34 mouse cellular contexts compared by ENCODE assay signal in genomic region chr1:161365006-161365405, GRCm38 (mm10). TPM values are rescaled to one million over a fixed set of nuclear protein-coding genes. Genes with fewer than 3 reads are reported as not detected.
"Had no signal": no experiment of that assay in that cellular context is flagged by ENCODE, and none has a peak within 500 bp of the region (broad histone marks: within the 10 kb centered on the region; RNA-seq: fewer than 3 reads in every experiment).

No protein-coding gene starts in this region.

- H3K9me3 ChIP-seq: hindbrain, embryonic 12.5 days; intestine, embryonic 15.5 days; limb, embryonic 10.5 days; limb, embryonic 12.5 days had no signal

- H3K27ac ChIP-seq: heart, adult 2 months; hindbrain, embryonic 10.5 days; hindbrain, embryonic 12.5 days; hindbrain, embryonic 14.5 days; intestine, embryonic 15.5 days; layer of hippocampus, adult 2 months; left cerebral cortex, adult 2 months; limb, embryonic 10.5 days; limb, embryonic 12.5 days had no signal

- H3K9ac ChIP-seq: heart, embryonic 12.5 days; hindbrain, embryonic 12.5 days; hindbrain, embryonic 14.5 days; intestine, embryonic 15.5 days; limb, embryonic 12.5 days had no signal

- H3K4me3 ChIP-seq: heart, adult 2 months; heart, embryonic 12.5 days; hindbrain, embryonic 10.5 days; hindbrain, embryonic 12.5 days; intestine, embryonic 15.5 days; layer of hippocampus, adult 2 months; left cerebral cortex, adult 2 months; limb, embryonic 10.5 days; limb, embryonic 12.5 days had no signal

- H3K4me2 ChIP-seq: heart, embryonic 12.5 days; hindbrain, embryonic 12.5 days; hindbrain, embryonic 14.5 days; intestine, embryonic 15.5 days; limb, embryonic 12.5 days; liver, embryonic 11.5 days had no signal

- H3K4me1 ChIP-seq: heart, embryonic 12.5 days; hindbrain, embryonic 10.5 days; hindbrain, embryonic 12.5 days; intestine, embryonic 15.5 days; limb, embryonic 10.5 days; limb, embryonic 12.5 days had no signal

- DNase-seq: gastrocnemius, postnatal 14 days; gastrocnemius, postnatal 36 days; heart, adult 11 months; heart, adult 2 months; heart, postnatal 10 days; heart, postnatal 4 days; kidney, adult 18-20 months; kidney, adult 8-10 months; kidney, postnatal 10 days; kidney, postnatal 25 days; kidney, postnatal 4 days; liver had no signal

- H3K36me3 ChIP-seq: heart, embryonic 12.5 days; hindbrain, embryonic 10.5 days; hindbrain, embryonic 12.5 days; intestine, embryonic 15.5 days; limb, embryonic 10.5 days; limb, embryonic 12.5 days had no signal

- H3K27me3 ChIP-seq: heart, embryonic 12.5 days; hindbrain, embryonic 12.5 days; intestine, embryonic 15.5 days; limb, embryonic 12.5 days had no signal

- ATAC-seq: hindbrain, embryonic 16.5 days; inflammation-experienced regulatory T-cells, adult 6 months; intestine, embryonic 15.5 days; intestine, postnatal 0 days had no signal

RNA-seq across cellular contexts. Expression of gene Tnfsf4, which starts 30.2 kb away (rescaled TPM):
- total RNA-seq: gastrocnemius, adult 18-20 months; gastrocnemius, adult 8-10 months; gastrocnemius, postnatal 14 days; gastrocnemius, postnatal 36 days; heart, adult 2 months; heart, postnatal 10 days; heart, postnatal 25 days; layer of hippocampus, adult 2 months; layer of hippocampus, postnatal 10 days; layer of hippocampus, postnatal 25 days; left cerebral cortex, adult 2 months; left cerebral cortex, postnatal 14 days; left cerebral cortex, postnatal 36 days had no signal
- polyA plus RNA-seq: heart, adult 2 months; heart, embryonic 12.5 days; heart, embryonic 14.5 days; hindbrain, embryonic 10.5 days; hindbrain, embryonic 12.5 days; hindbrain, embryonic 16.5 days; intestine, embryonic 15.5 days; intestine, postnatal 0 days; kidney, embryonic 16.5 days; limb, embryonic 12.5 days; liver, embryonic 11.5 days had no signal
